16 mouse cellular contexts compared by ENCODE assay signal in the genomic region with DNA sequence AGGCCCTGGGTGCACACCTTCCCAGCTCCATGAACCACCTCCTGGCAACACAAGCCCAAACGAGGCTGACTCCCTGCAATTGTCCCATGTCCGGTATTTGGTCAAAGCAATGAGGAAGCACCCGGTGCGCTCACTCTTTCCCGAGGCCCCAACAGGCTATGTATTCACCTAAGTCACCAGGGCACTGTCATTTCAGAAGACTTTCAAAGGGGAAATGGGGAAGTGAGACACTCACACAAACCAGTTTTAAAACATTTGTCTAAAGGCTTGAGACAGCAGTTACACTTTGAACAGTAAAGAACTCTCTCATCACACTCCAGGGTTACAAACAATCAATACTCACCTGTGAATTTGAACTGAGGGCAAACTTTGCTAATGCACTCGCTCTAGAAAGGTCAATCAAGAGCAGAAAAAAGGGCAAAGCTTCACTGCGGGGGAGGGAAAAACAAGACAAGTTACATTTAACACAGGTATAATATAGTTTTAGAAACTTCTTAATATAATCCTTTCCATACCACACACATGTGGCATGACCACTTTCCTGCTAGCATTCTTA.
"Had no signal": no experiment of that assay in that cellular context is flagged by ENCODE, and none has a peak within 500 bp of the region (broad histone marks: within the 10 kb centered on the region; RNA-seq: fewer than 3 reads in every experiment).

No protein-coding gene starts in this region.

- ATAC-seq: intestine, embryonic 16.5 days; midbrain, embryonic 16.5 days had no signal

- H3K9ac ChIP-seq: kidney, embryonic 15.5 days; limb, embryonic 12.5 days; liver, embryonic 13.5 days; lung, embryonic 14.5 days; midbrain, embryonic 12.5 days; neural tube, embryonic 13.5 days had no signal

- H3K27me3 ChIP-seq: kidney, embryonic 15.5 days; limb, embryonic 12.5 days; liver, embryonic 13.5 days; midbrain, embryonic 12.5 days; neural tube, embryonic 13.5 days had no signal

- H3K4me3 ChIP-seq: kidney, embryonic 15.5 days; limb, embryonic 12.5 days; liver, embryonic 13.5 days; midbrain, embryonic 12.5 days; neural tube, embryonic 13.5 days had no signal

- H3K27ac ChIP-seq: kidney, embryonic 15.5 days; limb, embryonic 12.5 days; liver, embryonic 13.5 days; midbrain, embryonic 12.5 days; neural tube, embryonic 13.5 days had no signal

- H3K9me3 ChIP-seq: kidney, embryonic 15.5 days; limb, embryonic 12.5 days; liver, embryonic 13.5 days; midbrain, embryonic 12.5 days; neural tube, embryonic 13.5 days had no signal

- H3K4me2 ChIP-seq: kidney, embryonic 15.5 days; limb, embryonic 12.5 days; liver, embryonic 13.5 days; lung, embryonic 14.5 days; midbrain, embryonic 12.5 days; neural tube, embryonic 13.5 days had no signal

- DNase-seq: kidney, adult 2 months; kidney, postnatal 14 days; liver, embryonic 13.5 days; lung, embryonic 14.5 days; lung, postnatal 10 days; lung, postnatal 4 days; retina, postnatal 1 day; right cerebral cortex, postnatal 4 days; thymus, adult 18-20 months; thymus, postnatal 14 days had no signal
